Mouse (Mus musculus): ENCODE measurements around the gene Hmga2.
A peak's percentile ranks its signal among the peaks of the same experiment; 100 is the strongest.

The Hmga2 gene

DNA sequence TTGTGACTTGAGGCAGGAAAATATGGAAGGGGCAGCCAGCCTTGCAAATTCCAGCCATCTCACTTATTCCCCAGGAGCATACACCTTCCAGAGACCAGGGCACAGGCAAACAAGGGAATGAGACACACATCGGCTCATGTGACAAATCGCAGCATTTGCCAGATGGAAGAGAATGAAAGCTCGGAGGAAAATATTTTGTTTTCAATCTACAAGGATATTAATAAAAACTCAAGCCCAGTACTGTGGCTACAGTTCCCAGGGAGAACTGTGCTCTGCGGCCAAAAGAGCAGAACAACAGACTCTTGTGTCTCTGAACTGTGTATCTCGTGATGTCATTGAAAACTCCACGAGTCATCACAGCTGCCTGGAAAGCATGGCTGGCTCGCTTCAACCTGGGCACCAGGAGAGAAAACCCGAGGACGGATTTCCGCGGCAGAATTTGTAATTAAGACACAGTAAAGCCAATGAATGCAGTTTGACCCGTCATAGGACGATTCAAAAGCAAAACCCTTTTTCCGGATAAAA is 50.1 kb downstream of the Hmga2 start:
- DNase-seq (ENCODE audit: low read depth, low spot score) = no peak

DNA sequence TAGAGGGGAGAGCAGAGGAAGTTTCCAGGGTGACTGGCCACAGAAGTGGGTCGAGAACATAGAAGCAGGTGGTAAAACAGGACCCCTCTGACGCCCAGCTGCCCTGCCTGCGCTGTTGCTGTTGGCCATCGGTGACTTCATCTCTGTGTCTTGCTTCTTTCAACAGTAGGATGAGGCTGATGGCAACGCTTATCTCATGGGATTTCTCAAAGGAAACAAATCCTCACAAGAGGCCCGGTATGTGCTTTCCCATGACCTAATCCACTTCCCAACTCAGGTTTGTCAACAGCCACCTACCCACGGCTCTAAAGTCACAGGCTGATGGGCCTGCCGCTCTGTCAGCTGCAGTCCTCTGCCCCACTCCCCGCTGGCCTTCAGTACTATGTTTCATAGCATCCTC is 52.3 kb downstream of the Hmga2 start:
- DNase-seq (ENCODE audit: low read depth, low spot score) = no peak

DNA sequence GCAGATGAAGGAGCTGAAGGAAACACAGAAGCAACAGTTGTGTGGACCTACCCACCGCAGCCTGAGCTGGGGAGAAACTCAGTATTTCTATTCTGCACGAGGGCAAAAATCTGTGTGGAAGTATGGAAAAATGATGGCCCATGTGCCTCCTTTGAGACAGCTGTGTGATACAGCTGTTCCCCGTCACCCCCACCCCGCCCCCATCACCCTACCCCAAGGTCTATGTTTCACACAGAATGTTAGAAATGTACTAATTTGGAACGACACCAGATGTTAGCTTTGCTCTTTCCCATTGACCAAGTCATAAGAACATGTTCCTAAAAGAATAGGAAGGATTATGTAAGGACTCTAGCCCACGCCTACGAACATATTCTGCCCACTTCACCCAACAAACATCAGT is 53.0 kb downstream of the Hmga2 start:
- no peak for DNase-seq (ENCODE audit: low read depth, low spot score)

DNA sequence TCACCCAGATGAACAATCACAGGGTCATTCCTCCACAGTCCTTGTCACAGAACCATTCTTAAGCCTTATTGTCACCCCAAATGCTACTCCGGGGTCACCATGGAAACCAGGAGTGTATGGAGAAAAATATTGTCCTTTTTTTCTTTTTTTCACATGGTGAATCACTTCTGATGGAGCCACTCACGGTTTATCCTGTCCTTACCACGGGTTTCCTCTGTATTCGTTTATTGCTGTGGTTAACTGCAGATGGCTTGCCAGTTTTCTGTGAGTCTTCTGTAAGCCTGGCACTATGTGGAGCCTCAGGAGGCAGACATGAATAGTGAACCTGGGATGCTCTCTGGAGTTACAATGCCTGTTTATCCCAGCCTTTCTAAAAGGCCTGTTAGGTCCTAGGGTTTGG is 53.4 kb downstream of the Hmga2 start:
- DNase-seq (ENCODE audit: low read depth, low spot score) = no peak

DNA sequence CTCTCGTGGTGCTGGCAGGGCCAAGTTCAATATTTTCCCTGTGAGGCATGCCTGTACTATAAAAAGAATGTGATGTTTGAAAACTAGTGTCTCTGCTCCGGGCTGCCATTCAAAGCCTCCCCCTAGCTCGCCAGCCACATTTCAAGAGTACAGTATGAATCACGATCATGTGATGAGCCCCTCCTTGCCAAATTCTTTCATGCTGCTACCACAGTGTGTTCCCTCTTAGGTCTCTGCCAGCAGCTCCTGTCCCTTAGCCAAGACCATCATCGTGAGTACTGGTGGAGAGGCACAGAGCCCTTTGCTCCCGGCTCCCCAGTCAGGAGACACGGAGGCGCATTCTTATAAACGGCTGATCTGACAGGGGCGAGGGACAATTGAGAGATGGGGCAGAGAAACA is 54.2 kb downstream of the Hmga2 start:
- no peak for DNase-seq (ENCODE audit: low read depth, low spot score)

DNA sequence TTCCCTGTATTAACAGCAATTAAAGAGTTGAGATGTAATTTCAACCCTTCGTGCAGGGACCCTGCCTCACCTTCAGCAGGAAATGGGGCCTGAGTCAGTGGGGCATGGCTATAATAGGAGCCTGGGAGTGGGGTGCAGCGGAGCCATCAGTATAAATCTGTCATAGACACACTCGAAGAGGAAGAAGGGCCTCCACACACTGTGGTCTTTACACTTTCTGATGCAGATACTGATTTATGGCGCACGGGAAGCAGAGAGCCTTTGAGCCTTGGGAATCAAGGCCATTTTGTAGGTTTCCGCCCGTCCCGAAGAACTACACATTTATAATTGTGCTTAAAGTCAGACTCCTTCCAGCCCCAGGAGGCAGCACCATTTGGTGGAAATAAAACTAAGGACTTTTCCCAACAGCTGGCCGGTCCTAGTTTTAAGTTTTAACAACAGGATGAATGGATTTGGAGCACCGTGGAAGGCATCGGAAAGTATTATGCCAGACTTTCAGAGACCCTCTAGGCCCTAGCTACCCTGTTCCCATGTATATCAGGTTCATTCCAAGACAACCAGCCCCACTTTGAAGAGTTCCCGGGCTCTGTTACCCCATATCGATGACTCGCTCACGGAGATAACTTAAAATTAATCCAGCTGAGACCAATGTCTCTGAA is 55.2 kb downstream of the Hmga2 start:
- no peak for DNase-seq (ENCODE audit: low read depth, low spot score)

DNA sequence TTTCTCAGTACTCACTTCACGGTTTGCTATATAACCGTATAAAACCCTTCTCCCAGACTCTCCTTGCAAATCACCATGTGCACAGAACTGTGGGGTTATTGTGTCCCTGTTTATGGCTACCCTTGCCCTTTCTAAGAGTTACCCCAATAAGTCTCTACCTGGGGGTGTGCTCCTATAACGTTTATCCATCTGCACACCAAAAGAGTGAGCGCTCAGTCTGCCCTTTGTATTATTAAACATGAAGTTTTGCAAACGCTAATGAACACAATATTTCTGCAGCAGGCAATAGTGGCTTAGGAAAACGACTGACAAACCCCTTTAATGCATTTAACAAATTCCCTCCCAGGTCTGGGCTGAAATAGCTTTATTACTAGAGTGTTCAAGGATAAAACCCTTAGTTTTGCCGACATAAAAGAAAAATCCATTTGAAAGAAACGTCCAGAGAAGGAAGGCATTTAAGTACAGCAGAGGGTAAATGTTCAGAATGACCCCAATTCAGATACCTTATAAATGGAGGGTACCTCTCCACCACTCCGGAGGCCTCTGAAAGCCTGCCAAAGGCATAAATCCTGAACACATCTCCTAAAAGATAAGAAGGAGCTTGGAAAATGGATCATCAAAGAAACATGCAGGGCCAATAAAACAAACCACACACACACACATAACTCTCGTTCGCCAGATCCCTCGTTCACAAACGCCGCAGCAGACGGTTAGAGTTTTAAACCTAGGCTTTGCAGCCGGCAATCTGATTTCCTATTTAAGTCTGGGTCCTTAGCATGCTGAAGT is 57.3 kb downstream of the Hmga2 start:
- no peak for DNase-seq (ENCODE audit: low read depth, low spot score)

DNA sequence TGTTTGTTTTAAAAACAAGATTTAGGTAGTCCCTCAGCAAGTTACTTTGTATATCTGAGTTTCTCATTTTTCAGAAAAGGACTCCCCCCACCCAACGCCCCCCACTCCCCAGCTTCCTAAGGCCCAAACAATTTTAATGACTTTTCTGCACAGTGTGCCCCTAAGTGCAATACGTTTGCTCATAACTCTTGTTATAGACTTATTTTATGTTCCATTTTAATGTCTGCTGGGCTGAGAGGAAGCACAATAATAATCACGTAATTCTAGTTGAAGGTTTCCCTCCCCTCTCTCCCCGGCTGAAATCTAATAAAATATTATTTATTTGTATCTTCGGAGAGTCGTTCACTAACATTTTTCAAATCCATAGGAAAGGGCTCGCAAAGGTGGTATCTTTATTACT is 58.1 kb downstream of the Hmga2 start:
- no peak for DNase-seq (ENCODE audit: low read depth, low spot score)

DNA sequence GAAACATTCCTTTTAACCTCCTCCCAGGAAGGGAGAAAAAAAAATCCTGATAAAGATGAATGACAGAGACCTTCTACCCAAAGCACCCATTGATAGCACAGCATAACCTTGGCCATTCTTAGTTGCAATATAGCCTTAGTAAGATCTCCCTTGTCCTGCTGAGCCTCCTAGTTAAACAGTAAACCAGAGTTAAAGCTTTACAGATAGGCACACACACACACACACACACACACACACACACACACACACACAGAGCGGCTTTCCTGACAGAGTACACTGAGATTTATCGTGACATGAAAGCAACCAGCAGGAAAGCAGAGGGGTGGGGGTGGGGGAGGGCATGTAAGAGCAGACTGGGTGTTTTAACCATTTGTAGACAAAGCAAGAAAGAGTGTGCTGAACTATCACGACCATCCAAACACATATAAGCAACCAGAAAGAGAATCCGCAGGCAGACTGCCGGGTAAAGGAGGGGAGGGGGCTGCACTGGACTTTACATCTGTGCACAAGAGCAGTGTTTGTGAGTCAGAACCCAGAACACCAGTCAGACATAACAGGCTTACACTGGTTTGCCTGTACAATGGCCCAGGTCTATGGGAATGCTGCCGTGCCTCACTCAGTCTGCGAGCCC is 58.7 kb downstream of the Hmga2 start:
- DNase-seq (ENCODE audit: low read depth, low spot score) = no peak

DNA sequence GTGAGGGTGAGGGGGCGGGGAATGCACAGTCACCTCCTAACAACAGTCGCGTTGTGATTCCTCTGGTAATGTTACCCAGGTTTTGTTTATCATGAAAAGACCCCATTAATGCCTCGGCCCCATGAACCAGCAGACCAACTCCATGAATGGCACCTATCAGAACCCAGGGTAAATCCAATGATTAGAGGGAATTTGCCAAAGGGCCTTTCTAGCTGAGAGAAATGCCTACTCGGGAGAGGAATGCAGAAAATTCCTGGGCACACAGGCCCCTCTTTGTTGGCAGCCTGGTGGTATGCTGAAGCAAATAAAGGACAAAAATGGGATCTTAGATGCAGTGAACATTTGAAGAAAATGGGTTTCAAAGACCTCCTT is 59.2 kb downstream of the Hmga2 start:
- no peak for DNase-seq (ENCODE audit: low read depth, low spot score)

DNA sequence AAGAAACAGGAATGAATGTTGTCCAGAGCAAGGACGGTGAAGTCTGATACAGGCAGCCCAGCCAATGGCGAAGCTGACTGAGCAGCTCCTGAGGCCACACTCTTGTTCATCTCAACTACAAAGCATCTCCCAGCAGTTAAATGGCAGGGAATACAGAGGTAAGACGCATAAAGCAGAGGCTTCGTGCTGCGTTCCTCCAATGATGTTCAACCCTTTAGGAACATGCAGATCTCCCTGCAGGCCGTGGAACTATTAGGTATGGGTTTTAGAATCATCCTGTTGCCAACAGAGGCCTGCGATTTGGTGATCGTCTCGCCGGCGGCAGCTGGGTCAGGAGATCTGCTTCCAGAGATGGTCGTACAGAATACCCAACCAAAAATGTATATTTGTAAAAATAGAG is 59.6 kb downstream of the Hmga2 start:
- DNase-seq (ENCODE audit: low read depth, low spot score) = no peak

DNA sequence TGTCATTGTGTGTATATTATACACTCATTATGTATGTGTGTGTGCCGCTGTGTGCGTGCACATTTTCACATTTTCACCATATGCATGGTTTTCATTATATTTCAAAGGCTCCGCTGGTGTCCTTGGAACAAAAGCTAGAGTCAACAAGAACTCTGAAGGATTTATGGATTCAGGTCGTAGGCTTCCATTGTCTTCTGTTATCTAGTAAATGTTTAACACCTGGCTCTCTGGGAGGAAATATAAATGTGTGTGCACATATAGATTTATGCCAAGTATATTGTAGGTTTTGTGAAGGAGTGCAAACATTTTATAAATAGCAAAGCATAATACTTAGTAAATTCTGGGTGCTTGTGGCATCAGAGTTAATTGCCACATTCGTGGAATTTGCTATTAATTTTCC is 64.1 kb downstream of the Hmga2 start:
- no peak for DNase-seq (ENCODE audit: low read depth, low spot score)

DNA sequence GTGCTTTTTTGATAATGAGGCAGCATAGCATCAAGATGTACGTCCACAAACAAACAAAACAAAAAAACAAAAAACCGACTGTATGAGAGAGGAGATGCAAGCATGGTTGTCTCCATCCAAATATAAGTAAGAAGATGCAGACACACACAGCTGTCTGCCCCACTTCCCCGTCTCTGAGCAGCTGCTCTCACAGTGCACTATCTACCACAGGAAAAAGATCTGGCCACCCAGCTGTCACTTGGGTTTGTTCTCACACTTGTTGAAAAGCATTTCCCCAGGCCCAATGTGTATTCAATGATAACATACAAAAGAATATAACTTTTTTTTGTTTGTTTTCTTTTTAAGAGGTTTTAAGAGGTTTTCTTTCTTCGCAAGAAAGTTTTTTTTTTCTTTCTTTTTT is 65.3 kb downstream of the Hmga2 start:
- no peak for DNase-seq (ENCODE audit: low read depth, low spot score)

DNA sequence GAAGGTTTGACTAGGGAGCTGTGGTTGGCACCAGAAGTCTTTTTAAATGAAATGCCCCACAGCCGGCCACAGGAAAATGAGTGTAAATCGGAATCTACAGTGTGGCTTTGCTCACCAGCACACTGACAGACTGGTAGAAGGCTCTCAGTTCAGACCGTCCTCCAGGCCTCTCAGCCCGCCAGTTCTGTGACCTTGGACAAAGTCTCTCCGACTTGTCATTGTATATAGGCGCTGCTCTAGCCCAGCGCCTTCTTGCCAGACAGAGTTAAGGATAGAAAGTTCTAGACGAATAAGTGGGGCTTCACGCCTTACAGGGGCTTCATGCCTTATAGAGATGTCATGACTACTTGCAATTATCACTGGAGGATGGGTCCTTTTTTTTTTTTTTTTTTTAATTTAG is 67.1 kb downstream of the Hmga2 start:
- no peak for DNase-seq (ENCODE audit: low read depth, low spot score)

DNA sequence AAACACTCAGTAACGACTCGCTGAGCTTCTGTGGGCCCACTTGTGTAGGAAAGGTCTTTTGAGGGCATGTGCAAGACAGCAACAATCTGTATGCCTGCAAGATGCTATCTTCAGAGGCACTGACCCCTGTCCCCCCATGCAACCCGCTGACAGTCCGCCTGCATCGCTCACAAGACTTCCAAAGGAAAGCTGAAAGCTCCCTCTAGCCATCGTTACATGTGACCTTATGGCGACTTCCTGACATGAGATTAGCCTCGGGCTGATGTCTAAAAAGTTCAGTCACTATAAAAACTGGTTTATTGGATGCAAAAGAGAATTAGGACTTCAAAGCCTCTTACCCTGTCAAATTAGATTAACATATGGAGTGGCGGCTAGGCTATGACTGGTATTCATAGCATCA is 69.0 kb downstream of the Hmga2 start:
- DNase-seq (ENCODE audit: low read depth, low spot score) = no peak

DNA sequence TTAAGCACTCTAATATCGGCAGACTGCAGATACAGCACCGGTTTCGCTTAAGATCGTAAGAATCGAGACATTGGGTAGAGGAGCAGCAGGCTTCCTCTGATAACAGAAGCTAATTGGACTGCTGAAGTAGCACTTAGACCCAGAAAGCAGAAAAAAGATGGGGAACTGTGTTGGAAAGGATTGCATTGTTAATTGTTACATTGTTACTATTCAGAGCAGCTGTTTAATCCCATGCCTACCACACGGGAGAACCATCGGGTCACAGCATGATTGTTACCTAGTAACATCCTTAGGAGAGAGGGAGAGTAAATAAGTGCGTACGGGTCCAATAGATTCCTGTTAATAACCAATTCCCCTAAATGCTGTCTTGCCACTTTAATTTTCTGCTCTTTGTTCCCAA is 70.2 kb downstream of the Hmga2 start:
- no peak for DNase-seq (ENCODE audit: low read depth, low spot score)

DNA sequence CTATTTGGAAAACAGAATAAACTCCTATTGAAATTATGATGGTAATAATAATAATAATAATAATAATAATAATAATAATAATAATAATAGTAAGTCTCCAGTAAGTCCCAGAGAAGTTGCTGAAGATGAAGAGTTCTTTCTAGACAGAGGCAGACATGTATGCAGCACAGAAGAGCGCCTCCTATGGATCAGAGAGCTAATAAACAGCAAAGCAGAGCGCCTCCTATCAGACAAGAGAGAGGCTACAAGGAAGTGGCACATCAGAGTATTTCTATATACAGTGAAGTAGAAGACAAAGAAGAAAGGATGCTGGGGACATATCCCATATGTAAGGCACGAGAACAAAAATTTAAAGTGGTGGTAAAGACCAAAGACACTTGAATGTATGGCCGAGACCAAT is 70.9 kb downstream of the Hmga2 start:
- DNase-seq (ENCODE audit: low read depth, low spot score) = peak; percentile 63

DNA sequence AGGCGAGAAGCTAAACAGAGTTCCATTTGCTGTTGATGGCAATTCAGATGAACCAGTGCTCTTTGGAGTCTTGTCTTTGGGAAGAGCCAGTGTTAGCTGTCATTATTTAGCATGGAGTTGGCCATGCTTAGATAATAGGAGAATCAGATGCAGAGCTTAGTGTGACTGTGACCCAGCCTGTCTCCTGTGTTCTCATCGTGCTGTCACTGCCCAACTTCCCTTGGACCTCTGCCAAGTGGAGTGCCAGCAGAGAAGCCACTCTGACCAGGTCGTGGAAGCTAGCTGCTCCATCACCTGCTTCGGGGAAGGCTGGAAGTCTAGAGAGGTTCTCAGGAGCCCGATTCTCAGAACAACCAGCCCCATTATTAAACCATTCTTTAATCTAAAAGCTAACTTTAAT is 73.3 kb downstream of the Hmga2 start:
- no peak for DNase-seq (ENCODE audit: low read depth, low spot score)

DNA sequence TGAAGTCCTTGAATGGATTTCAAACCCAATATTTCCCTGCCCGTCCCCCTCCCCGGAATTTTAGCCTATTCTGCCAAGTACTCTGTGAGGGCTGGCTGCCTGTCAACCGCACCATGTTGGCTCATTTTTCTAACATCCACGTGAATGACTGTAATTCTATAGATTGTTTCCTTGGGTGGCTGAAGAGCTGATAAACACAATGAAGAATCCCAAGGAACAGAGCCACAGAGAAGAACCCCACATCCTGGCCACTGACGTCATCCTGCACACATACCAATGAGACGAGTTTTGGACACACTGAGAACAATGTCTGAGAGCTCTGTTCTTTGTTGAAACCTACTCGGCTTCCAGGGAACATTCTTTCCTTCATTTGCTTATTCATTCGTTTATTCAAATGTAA is 74.5 kb downstream of the Hmga2 start:
- no peak for DNase-seq (ENCODE audit: low read depth, low spot score)

DNA sequence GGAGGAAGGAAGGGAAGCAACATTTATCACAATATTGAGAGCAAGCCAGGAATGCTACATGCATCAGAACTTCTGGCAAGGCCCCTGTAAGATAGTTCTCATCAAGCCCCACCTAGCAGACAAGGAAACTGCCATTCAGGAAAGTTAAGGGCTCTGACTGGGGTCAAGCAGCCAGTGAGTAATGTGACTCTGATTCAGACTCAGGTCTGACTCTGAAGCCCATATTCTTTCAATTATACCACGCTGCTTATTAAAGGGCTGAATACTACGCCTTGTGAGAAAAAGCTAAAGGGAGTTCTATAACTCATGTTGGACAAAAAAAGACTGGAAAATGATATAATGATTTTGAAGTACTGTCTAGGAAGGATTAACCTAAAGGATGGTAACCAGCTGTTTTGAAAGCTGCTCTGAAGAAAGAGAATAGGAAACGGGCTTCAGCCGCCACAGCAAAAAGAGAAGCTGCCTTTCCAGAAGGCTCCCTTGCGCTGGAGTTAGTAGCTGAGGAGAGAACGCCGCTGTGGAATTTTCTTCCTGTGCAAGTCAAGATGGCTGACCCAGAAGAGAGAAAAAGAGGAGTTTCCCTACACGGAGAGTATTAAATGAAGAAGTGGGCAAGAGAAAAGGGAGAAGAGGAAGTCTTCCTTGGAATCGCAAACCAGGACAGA is 76.3 kb downstream of the Hmga2 start:
- DNase-seq (ENCODE audit: low read depth, low spot score) = no peak

DNA sequence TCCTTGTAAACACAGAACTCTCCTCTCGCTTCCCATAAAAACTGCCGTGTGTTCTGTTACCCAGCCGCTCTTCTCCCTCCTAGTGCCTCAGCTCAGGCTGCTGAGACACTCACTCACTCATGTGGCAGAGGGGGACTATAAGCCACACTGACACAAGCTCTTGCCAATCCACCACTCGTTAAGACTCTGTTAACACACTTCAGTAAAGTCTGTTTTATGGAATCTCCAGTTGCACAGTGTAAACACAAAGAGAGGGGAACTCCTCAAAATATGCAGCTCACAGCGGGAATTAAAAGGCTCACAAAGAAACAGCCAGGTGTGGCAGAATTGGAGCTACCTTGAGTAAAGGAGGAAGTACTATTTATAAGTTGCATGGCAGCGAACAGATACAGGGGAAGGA is 77.5 kb downstream of the Hmga2 start:
- peak; percentile 89 for DNase-seq (ENCODE audit: low read depth, low spot score)

DNA sequence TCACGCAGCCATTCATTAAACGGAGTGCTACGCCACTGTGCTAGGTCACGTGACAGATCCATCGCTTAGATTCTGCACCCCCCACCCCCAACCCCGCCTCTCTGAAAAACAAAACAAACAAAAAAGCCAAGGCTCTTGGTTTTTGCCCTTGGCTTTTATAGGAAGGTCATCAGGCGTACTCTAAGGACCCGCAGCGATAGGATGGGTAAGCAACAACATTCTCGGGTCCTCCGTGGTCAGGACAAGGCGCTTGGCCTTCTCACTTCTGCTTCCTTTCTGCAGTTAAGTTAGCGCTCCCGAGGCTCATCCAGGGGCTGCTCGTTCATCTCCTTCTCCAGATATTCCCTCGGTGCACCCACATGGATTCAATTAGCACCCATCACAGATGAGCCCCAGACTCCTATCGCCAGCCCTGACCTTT is 79.0 kb downstream of the Hmga2 start:
- DNase-seq (ENCODE audit: low read depth, low spot score) = peak; percentile 75
